Mouse (Mus musculus) hindbrain, embryonic 13.5 days (tissue): ENCODE measurements at regions not wholly inside any gene's neighbourhood (a gene's known extent, or its start where the extent isn't known, plus 50 kb on each side); places are given as distances from the start of the nearest gene placed in this dataset.

ENCODE experiments used
- ATAC-seq: fragments of 200-750 bp; cut with Nextera tagmentation; 2 replicates; pipeline ENCODE4 v1.8.0; 2017; ENCODE audit warnings: moderate TSS enrichment; ENCODE audit not compliant: low FRiP score
- H3K27ac ChIP-seq: fragments of 300-500 bp; sonication (generic); 2 replicates; pipeline ENCODE4 v1.5.1; 2015; ENCODE audit warnings: inconsistent platforms, mild to moderate bottlenecking, moderate library complexity
- H3K27me3 ChIP-seq: fragments of 300-500 bp; sonication (generic); 2 replicates; pipeline ENCODE4 v1.6.1; 2015; ENCODE audit warnings: mild to moderate bottlenecking, inconsistent platforms
- H3K36me3 ChIP-seq: fragments of 300-500 bp; sonication (generic); 2 replicates; pipeline ENCODE4 v1.6.1; 2015; ENCODE audit warnings: mild to moderate bottlenecking, inconsistent platforms
- H3K4me1 ChIP-seq: fragments of 300-500 bp; sonication (generic); replicated peaks from 2 replicates; pipeline ENCODE4 v1.6.1; 2015; ENCODE audit warnings: inconsistent platforms
- H3K4me2 ChIP-seq: fragments of 300-500 bp; sonication (generic); 2 replicates; pipeline ENCODE4 v1.6.1; 2015; ENCODE audit warnings: inconsistent platforms, mild to moderate bottlenecking, moderate library complexity
- H3K4me3 ChIP-seq: fragments of 300-500 bp; sonication (generic); 2 replicates; pipeline ENCODE4 v1.5.1; 2015; ENCODE audit warnings: mild to moderate bottlenecking, inconsistent platforms
- H3K9ac ChIP-seq: fragments of 300-500 bp; sonication (generic); 2 replicates; pipeline ENCODE4 v1.6.1; 2015; ENCODE audit warnings: mild to moderate bottlenecking, inconsistent platforms
- H3K9me3 ChIP-seq: fragments of 300-500 bp; sonication (generic); 2 replicates; pipeline ENCODE4 v1.6.1; 2016; ENCODE audit warnings: inconsistent platforms
- WGBS: fragments of 180-500 bp; shearing (Covaris S2); methylation state at CpG from one replicate; pipeline ENCODE4 v1.1.7; 2015; 5-methylcytosine and 5-hydroxymethylcytosine counted together

- no peak overlapping the region for H3K9ac ChIP-seq
- H3K36me3 ChIP-seq, result no peaks in the 10 kb centered on the region
- H3K4me1 ChIP-seq, result no peaks in the 10 kb centered on the region
- no peaks in the 10 kb centered on the region for H3K27me3 ChIP-seq
- no peaks in the 10 kb centered on the region for H3K9me3 ChIP-seq
- no peak overlapping the region for H3K4me2 ChIP-seq
- no peak overlapping the region for H3K27ac ChIP-seq
- no peak for ATAC-seq
- no peak overlapping the region for H3K4me3 ChIP-seq
Observed at GRCm38 (mm10) chr4:53915326-53915725, 89.5 kb downstream of the Tmem38b start.

DNA sequence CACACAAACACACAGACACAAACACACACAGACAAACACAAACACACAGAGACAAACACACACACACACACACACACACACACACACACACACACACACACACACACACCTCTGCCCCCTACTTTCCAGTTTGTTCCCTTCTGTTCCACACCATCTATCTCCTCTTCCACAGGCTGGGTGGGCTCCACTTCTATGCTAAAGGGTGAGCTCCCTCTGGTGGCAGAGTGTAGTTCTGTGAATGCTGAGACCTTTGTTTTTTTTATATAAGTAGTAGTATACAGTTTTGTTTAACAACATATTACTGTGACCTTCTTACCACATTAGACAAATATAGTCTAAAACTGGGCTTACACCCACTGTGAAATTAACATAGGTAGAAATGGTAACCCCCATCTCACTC, 93.3 kb downstream of the Tmem38b start:
- Histone ChIP-seq H3K27ac (no peak overlapping the region), H3K36me3 (no peaks in the 10 kb centered on the region), H3K4me2 (no peak overlapping the region), H3K9me3 (no peaks in the 10 kb centered on the region), H3K9ac (no peak overlapping the region), H3K27me3 (no peaks in the 10 kb centered on the region), H3K4me3 (no peak overlapping the region), H3K4me1 (no peaks in the 10 kb centered on the region)
- no peak for ATAC-seq

- no peak overlapping the region for H3K27ac ChIP-seq
- no peaks in the 10 kb centered on the region for H3K36me3 ChIP-seq
- no peaks in the 10 kb centered on the region for H3K27me3 ChIP-seq
- WGBS, result 77% methylated on average over 2 of the region's 2 CpGs
- ATAC-seq, result no peak
- no peaks in the 10 kb centered on the region for H3K4me1 ChIP-seq
- H3K9ac ChIP-seq, result no peak overlapping the region
- H3K4me3 ChIP-seq, result no peak overlapping the region
- H3K9me3 ChIP-seq, result no peaks in the 10 kb centered on the region
- H3K4me2 ChIP-seq, result no peak overlapping the region
Observed at GRCm38 (mm10) chr4:53920587-53920986, 94.7 kb downstream of the Tmem38b start.

DNA sequence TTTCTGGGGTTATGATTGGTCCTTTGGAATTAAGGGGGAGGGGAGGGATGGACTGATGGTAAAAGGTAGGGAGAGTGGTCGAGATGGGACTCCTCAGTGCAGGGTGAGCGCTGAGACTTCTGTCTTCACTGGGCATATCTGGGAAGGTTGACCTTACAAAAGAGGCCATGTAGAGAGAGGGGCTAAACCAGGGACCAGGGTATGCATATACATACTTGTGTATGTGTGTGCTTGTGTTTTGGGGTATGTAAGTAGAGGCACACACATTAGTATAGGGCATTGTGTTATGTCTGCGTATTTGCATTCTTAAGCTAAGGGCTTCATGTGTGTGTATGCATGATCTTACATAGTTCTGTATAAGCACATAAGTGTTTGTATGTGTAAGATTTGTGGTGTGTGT, 105.2 kb downstream of the Tmem38b start:
- Histone ChIP-seq H3K9me3 (no peaks in the 10 kb centered on the region), H3K4me3 (no peak overlapping the region), H3K36me3 (no peaks in the 10 kb centered on the region), H3K9ac (no peak overlapping the region), H3K27me3 (no peaks in the 10 kb centered on the region), H3K27ac (no peak overlapping the region), H3K4me2 (no peak overlapping the region), H3K4me1 (peaks cover 8% of the 10 kb centered on the region)
- WGBS, result 88% methylated on average over 3 of the region's 3 CpGs
- ATAC-seq, result peak; percentile 24; the same call in 1 of the 2 replicates

DNA sequence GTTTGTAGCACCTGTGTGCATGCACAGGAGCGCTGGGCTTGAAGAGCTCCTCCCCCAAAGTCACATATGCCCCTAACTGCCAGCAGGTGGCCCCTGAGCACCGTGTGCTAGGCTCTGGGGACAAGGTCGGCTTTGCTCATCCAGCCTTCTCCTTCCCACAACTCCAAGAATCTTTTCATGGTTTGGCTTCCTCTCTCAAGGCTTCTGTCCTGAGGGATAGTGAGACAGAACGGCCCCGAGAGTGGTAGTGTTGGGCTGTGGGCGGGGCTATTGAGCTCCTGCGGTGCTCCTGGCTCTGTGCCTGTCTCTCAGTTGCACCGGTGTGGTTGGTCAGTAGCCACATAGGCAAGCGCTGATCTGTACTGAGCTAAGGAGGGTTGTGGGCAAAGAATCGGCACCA, 105.7 kb downstream of the Tmem38b start:
- WGBS, result 13% methylated on average over 10 of the region's 10 CpGs
- H3K36me3 ChIP-seq, result no peaks in the 10 kb centered on the region
- H3K4me3 ChIP-seq, result peak overlapping the region; percentile 24
- no peaks in the 10 kb centered on the region for H3K9me3 ChIP-seq
- peaks cover 8% of the 10 kb centered on the region for H3K4me1 ChIP-seq
- no peak overlapping the region for H3K9ac ChIP-seq
- peak; percentile 80 for ATAC-seq
- no peaks in the 10 kb centered on the region for H3K27me3 ChIP-seq
- H3K27ac ChIP-seq, result no peak overlapping the region
- H3K4me2 ChIP-seq, result peak overlapping the region; percentile 46

DNA sequence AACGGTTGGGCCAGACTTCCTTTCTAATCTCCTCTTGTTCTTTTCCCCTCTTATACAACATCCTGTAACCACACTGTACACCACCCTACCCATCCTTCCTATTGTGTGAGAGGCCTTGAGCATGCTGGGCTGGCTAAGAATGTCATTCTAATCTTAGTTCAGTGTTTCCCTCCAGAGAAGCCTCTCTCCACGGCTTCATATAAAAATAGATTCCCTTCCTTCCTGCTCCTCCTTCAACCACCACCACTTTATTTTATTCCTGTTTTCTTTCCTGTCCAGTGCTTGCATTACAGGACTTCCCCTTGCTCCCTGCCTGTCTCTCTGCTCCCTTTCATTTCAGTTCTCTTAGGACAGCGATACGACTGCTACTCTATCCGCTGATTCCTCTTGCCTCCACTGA, 109.5 kb downstream of the Tmem38b start:
- no peak for ATAC-seq
- Histone ChIP-seq H3K4me2 (no peak overlapping the region), H3K9me3 (no peaks in the 10 kb centered on the region), H3K27ac (no peak overlapping the region), H3K27me3 (no peaks in the 10 kb centered on the region), H3K4me1 (peaks cover 8% of the 10 kb centered on the region), H3K9ac (no peak overlapping the region), H3K36me3 (no peaks in the 10 kb centered on the region), H3K4me3 (no peak overlapping the region)
- WGBS, result 79% methylated on average over 5 of the region's 5 CpGs

GRCm38 (mm10) chr4:53948736-53949135, 122.9 kb downstream of the Tmem38b start:
- no peak overlapping the region for H3K4me3 ChIP-seq
- no peak overlapping the region for H3K4me2 ChIP-seq
- no peak overlapping the region for H3K27ac ChIP-seq
- H3K36me3 ChIP-seq, result no peaks in the 10 kb centered on the region
- no peaks in the 10 kb centered on the region for H3K9me3 ChIP-seq
- ATAC-seq, result no peak
- H3K9ac ChIP-seq, result no peak overlapping the region
- H3K27me3 ChIP-seq, result no peaks in the 10 kb centered on the region
- peaks cover 9% of the 10 kb centered on the region for H3K4me1 ChIP-seq
- 82% methylated on average over 7 of the region's 7 CpGs for WGBS

- 93% methylated on average over 3 of the region's 3 CpGs for WGBS
- Histone ChIP-seq H3K9ac (no peak overlapping the region), H3K4me1 (peaks cover 9% of the 10 kb centered on the region), H3K27ac (no peak overlapping the region), H3K4me3 (no peak overlapping the region), H3K36me3 (no peaks in the 10 kb centered on the region), H3K4me2 (no peak overlapping the region), H3K9me3 (no peaks in the 10 kb centered on the region), H3K27me3 (no peaks in the 10 kb centered on the region)
- no peak for ATAC-seq
Observed at GRCm38 (mm10) chr4:53949164-53949563, 123.3 kb downstream of the Tmem38b start.

- peak overlapping the region; percentile 30; the same call in 1 of the 2 replicates for H3K27ac ChIP-seq
- H3K9me3 ChIP-seq, result no peaks in the 10 kb centered on the region
- WGBS, result 57% methylated on average over 5 of the region's 6 CpGs
- H3K36me3 ChIP-seq, result no peaks in the 10 kb centered on the region
- no peak overlapping the region for H3K4me3 ChIP-seq
- no peaks in the 10 kb centered on the region for H3K27me3 ChIP-seq
- H3K9ac ChIP-seq, result no peak overlapping the region
- H3K4me1 ChIP-seq, result peaks cover 9% of the 10 kb centered on the region
- H3K4me2 ChIP-seq, result no peak overlapping the region
- no peak for ATAC-seq
Observed at GRCm38 (mm10) chr4:53950496-53950895, 124.7 kb downstream of the Tmem38b start.

DNA sequence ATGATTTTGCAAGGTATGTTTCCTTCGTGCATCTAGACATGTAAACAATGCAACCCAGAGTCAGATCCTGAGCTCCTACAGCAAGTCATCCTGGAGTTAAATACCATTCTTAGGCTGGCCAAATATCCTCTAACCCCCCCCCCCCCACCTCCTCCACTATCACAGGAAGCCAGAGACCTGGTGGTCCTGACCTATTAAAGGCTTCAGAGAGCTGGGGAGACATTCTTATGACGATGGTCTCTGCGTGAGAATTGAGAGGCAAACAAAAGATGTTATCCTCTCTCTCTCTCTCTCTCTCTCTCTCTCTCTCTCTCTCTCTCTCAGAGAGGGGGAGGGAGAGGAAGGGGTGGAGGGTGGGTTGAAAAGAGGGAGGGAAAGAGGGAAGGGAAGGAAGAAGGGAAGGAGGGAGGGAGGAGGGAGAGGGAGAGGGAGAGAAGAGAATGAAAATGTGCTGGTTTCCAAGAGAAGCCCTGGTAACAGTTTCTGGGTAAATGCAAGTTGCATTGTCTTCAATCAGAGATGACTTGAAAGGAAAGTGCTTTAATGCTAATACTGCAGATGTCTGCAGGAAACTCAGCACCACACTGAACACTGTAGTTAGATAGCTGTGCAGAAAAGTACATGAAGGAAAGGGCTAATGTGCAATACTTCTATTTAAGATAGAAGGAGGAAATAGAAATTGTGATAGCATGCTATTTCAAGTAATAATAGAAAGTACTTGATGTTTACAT, 125.3 kb downstream of the Tmem38b start:
- WGBS, result 21% methylated on average over 3 of the region's 3 CpGs

GRCm38 (mm10) chr4:53951734-53952109, 125.9 kb downstream of the Tmem38b start:
- Histone ChIP-seq H3K4me1 (peaks cover 9% of the 10 kb centered on the region), H3K9me3 (no peaks in the 10 kb centered on the region), H3K4me2 (no peak overlapping the region), H3K27ac (no peak overlapping the region), H3K4me3 (no peak overlapping the region), H3K36me3 (no peaks in the 10 kb centered on the region), H3K9ac (no peak overlapping the region), H3K27me3 (no peaks in the 10 kb centered on the region)
- WGBS, result 44% methylated on average over 5 of the region's 5 CpGs
- ATAC-seq, result no peak

More for the DNA sequence above, 125.3 kb downstream of the Tmem38b start:
- Histone ChIP-seq H3K36me3 (no peaks in the 10 kb centered on the region), H3K4me3 (no peak overlapping the region), H3K9me3 (no peaks in the 10 kb centered on the region), H3K4me2 (no peak overlapping the region), H3K27ac (peak overlapping the region; percentile 30; the same call in 1 of the 2 replicates), H3K27me3 (no peaks in the 10 kb centered on the region), H3K4me1 (peaks cover 9% of the 10 kb centered on the region), H3K9ac (no peak overlapping the region)
- ATAC-seq, result no peak

GRCm38 (mm10) chr4:53952288-53952687, 126.4 kb downstream of the Tmem38b start:
- 0 out of 2 replicates have a peak overlapping the region, but pooled peaks have one; percentile 4 for H3K27ac ChIP-seq

DNA sequence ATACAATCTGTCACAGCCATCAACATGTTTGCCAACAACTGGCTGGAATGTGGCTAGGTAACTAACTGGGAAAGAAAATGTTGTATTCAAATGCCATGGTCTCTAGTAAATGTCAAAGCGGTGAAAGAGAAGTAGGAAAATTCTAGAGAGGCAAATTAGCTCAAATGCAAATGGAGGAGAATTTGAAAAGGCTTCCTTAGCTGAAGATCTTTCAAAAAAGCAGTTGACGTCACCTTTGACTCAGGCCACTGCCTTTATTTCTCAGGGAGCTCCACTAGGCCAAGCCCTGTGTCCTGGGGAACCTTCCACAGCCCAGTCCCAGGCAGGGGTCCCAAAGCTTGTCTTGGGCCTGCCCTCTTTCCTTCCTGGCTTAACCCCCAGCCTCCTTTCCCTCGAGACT, 136.6 kb downstream of the Tmem38b start:
- Histone ChIP-seq H3K4me3 (no peak overlapping the region), H3K27me3 (no peaks in the 10 kb centered on the region), H3K36me3 (no peaks in the 10 kb centered on the region), H3K4me1 (no peaks in the 10 kb centered on the region), H3K4me2 (no peak overlapping the region), H3K9ac (no peak overlapping the region), H3K27ac (0 out of 2 replicates have a peak overlapping the region, but pooled peaks have one; percentile 13), H3K9me3 (0 out of 2 replicates have a peak, but pooled peaks cover 6% of the 10 kb centered on the region)
- no peak for ATAC-seq
- WGBS, result 71% methylated on average over 3 of the region's 3 CpGs

More at GRCm38 (mm10) chr4:53952288-53952687, 126.4 kb downstream of the Tmem38b start:
- no peaks in the 10 kb centered on the region for H3K36me3 ChIP-seq
- peaks cover 9% of the 10 kb centered on the region for H3K4me1 ChIP-seq
- H3K9ac ChIP-seq, result no peak overlapping the region
- no peak overlapping the region for H3K4me3 ChIP-seq
- ATAC-seq, result no peak
- no peaks in the 10 kb centered on the region for H3K27me3 ChIP-seq
- H3K9me3 ChIP-seq, result no peaks in the 10 kb centered on the region
- H3K4me2 ChIP-seq, result no peak overlapping the region
- WGBS, result 2% methylated on average over 3 of the region's 3 CpGs
